Mouse (Mus musculus): ENCODE data around the gene Tmem251. TPM values are rescaled to one million over a fixed set of nuclear protein-coding genes. Genes with fewer than 3 reads are reported as not detected.

Gene Tmem251
- polyA plus RNA-seq (2015; fragmentation: Nextera tagmentation; extraction: Ambion mirVana) = 15.0 and 15.2 TPM in 2 replicates

DNA sequence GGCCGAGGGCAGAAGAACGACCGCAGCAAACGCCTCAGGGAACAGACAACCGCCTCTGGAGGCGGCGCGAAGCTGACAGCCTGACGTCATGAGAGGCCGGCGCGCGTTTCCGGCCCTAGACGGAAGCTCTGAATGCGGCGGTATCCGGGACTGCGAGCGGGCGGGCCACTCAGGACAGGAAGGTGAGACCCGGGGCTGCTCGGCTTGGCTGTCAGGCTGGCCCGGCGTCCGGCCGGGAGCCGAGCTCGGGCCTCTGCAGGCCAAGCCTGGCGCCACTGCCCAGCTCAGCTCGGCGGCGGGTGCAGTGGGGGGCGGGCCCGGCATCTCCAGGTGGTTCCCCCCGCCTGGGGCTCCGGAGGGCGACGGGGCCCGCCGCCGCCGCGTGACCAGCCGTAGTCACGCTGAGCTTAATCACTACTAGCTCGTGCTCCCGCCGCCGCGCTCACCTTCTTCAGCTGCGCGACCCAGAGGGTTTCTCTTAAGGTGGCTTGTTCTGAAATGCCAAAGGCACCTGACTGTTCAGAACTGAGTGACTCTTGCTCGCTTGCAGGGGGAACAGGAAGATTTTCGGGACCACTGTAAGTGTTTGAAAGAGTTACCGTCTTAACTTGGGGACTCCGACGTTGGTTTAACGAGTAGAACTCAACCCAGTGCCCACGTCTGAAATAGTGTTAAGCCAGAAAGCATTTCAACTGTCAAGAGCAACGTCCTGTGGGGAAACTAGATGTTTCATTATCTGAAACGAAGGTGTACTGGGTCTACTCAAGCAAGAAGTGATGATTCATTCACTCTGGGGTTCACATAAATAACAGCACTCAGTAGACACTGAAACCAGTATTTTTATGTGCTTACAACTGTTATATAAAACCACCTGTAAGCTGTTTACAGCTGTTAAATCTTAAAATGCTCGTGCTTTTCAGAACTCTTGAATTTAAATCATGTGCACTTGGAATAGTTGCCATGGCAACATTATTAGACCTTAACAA is at the start of gene Tmem251, which contains the start of gene Moap1:
TSS of gene Tmem251 (plus strand) at position 174 of the 986 bp plus-strand sequence.
TSS of gene Moap1 (minus strand) at position 73 of the 986 bp plus-strand sequence.
- Histone ChIP-seq H3K4me3 (replicated peaks; ENCODE audit: low read depth, low read length) (peak within 1 kb of the TSS; percentile 69), H3K27me3 (ENCODE audit: insufficient read depth, low read length) (no peaks in the 10 kb centered on the region), H3K4me2 (ENCODE audit: low read length) (peak within 1 kb of the TSS; percentile 69), H3K4me1 (replicated peaks; ENCODE audit: insufficient read depth, low read length) (peaks cover 6% of the 10 kb centered on the region; the same call in 1 of the 2 replicates), H3K9ac (ENCODE audit: low read depth, low read length) (peak within 1 kb of the TSS; percentile 87), H3K27ac (peak within 1 kb of the TSS; percentile 93), H3K9me3 (replicated peaks; ENCODE audit: low read length) (no peaks in the 10 kb centered on the region), H3K36me3 (ENCODE audit: insufficient read depth, low read length) (no peaks in the 10 kb centered on the region)
- DNase-seq (ENCODE audit: low spot score) (peak; percentile 94), ATAC-seq (replicated peaks; ENCODE audit: low FRiP score, low read depth) (peak; percentile 97)
- under 1% methylated on average over 63 of the region's 63 CpGs for WGBS
- TF ChIP-seq CTCF (IDR thresholded peaks at IDR 0.05; ENCODE audit: low read depth) = no peak

GRCm38 (mm10) chr12:102695369-102696239 is 48.0 kb upstream of the Tmem251 start:
- H3K36me3 ChIP-seq (ENCODE audit: insufficient read depth, low read length) = no peaks in the 10 kb centered on the region
- no peaks in the 10 kb centered on the region for H3K27me3 ChIP-seq (ENCODE audit: insufficient read depth, low read length)
- H3K4me1 ChIP-seq (replicated peaks; ENCODE audit: insufficient read depth, low read length) = peaks cover 10% of the 10 kb centered on the region
- H3K9me3 ChIP-seq (replicated peaks; ENCODE audit: low read length) = no peaks in the 10 kb centered on the region
- no peak overlapping the region for H3K9ac ChIP-seq (ENCODE audit: low read depth, low read length)
- no peak for TF ChIP-seq CTCF (IDR thresholded peaks at IDR 0.05; ENCODE audit: low read depth)
- no peak overlapping the region for H3K27ac ChIP-seq
- no peak overlapping the region for H3K4me2 ChIP-seq (ENCODE audit: low read length)
- WGBS = 56% methylated on average over 18 of the region's 18 CpGs
- ATAC-seq (replicated peaks; ENCODE audit: low FRiP score, low read depth) (no peak), DNase-seq (ENCODE audit: low spot score) (no peak)
- no peak overlapping the region for H3K4me3 ChIP-seq (replicated peaks; ENCODE audit: low read depth, low read length)

GRCm38 (mm10) chr12:102696635-102697354 is 46.8 kb upstream of the Tmem251 start:
- no peak overlapping the region for H3K4me3 ChIP-seq (replicated peaks; ENCODE audit: low read depth, low read length)
- peaks cover 10% of the 10 kb centered on the region for H3K4me1 ChIP-seq (replicated peaks; ENCODE audit: insufficient read depth, low read length)
- no peak for TF ChIP-seq CTCF (IDR thresholded peaks at IDR 0.05; ENCODE audit: low read depth)
- H3K4me2 ChIP-seq (ENCODE audit: low read length) = no peak overlapping the region
- H3K9ac ChIP-seq (ENCODE audit: low read depth, low read length) = no peak overlapping the region
- no peak overlapping the region for H3K27ac ChIP-seq
- H3K36me3 ChIP-seq (ENCODE audit: insufficient read depth, low read length) = no peaks in the 10 kb centered on the region
- no peaks in the 10 kb centered on the region for H3K9me3 ChIP-seq (replicated peaks; ENCODE audit: low read length)
- ATAC-seq (replicated peaks; ENCODE audit: low FRiP score, low read depth) (no peak), DNase-seq (ENCODE audit: low spot score) (no peak)
- H3K27me3 ChIP-seq (ENCODE audit: insufficient read depth, low read length) = no peaks in the 10 kb centered on the region
- WGBS = 86% methylated on average over 14 of the region's 14 CpGs

GRCm38 (mm10) chr12:102697381-102697780 is 46.2 kb upstream of the Tmem251 start:
- WGBS = 40% methylated on average over 7 of the region's 7 CpGs
- ATAC-seq (replicated peaks; ENCODE audit: low FRiP score, low read depth) (peak; percentile 22; the same call in 1 of the 2 replicates), DNase-seq (ENCODE audit: low spot score) (no peak)
- Histone ChIP-seq H3K4me3 (replicated peaks; ENCODE audit: low read depth, low read length) (no peak overlapping the region), H3K27me3 (ENCODE audit: insufficient read depth, low read length) (no peaks in the 10 kb centered on the region), H3K27ac (no peak overlapping the region), H3K4me1 (replicated peaks; ENCODE audit: insufficient read depth, low read length) (peaks cover 11% of the 10 kb centered on the region), H3K4me2 (ENCODE audit: low read length) (no peak overlapping the region), H3K36me3 (ENCODE audit: insufficient read depth, low read length) (no peaks in the 10 kb centered on the region), H3K9ac (ENCODE audit: low read depth, low read length) (no peak overlapping the region), H3K9me3 (replicated peaks; ENCODE audit: low read length) (no peaks in the 10 kb centered on the region)
- TF ChIP-seq CTCF (IDR thresholded peaks at IDR 0.05; ENCODE audit: low read depth) = no peak

DNA sequence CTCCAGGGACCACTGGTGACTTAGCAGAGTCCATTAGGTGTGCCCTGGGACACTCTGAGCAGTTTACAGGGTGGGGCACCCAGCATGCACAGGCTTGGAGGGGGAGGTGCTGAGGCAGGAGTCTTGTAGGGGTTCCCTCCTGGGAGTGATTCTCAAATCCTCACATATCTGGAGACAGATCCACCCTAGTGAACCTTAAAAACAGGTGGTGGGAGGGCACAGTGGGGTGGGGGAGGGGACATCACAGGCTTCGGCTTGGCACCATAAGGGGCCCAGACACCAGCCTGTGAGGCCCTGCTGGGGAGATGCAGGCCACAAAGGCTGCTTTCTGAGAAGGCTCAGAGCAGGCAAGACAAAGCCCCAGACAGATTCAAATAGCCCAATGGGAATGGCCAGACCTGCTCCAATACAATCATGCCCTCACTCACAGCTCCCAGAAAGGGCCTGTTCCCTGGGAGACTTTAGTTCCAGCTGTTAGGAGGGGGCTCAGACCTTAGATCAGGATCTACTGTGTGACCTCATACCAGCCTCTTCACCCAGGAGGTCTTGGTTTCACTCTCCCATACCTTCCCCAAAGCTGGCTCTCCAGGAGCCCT is 45.4 kb upstream of the Tmem251 start:
- H3K4me3 ChIP-seq (replicated peaks; ENCODE audit: low read depth, low read length) = no peak overlapping the region
- no peak overlapping the region for H3K9ac ChIP-seq (ENCODE audit: low read depth, low read length)
- H3K4me1 ChIP-seq (replicated peaks; ENCODE audit: insufficient read depth, low read length) = peaks cover 17% of the 10 kb centered on the region
- no peak overlapping the region for H3K27ac ChIP-seq
- no peak; the same call in 1 of the 2 replicates for ATAC-seq (replicated peaks; ENCODE audit: low FRiP score, low read depth)
- no peak overlapping the region for H3K4me2 ChIP-seq (ENCODE audit: low read length)
- H3K36me3 ChIP-seq (ENCODE audit: insufficient read depth, low read length) = no peaks in the 10 kb centered on the region
- 43% methylated on average over 1 of the region's 1 CpGs for WGBS
- no peak for DNase-seq (ENCODE audit: low spot score)
- TF ChIP-seq CTCF (IDR thresholded peaks at IDR 0.05; ENCODE audit: low read depth) = no peak
- no peaks in the 10 kb centered on the region for H3K27me3 ChIP-seq (ENCODE audit: insufficient read depth, low read length)
- no peaks in the 10 kb centered on the region for H3K9me3 ChIP-seq (replicated peaks; ENCODE audit: low read length)

Measured in kidney, postnatal 0 days (tissue).